Mouse (Mus musculus): Measurements from ENCODE around the gene Stoml1. TPM values are rescaled to one million over a fixed set of nuclear protein-coding genes. Genes with fewer than 3 reads are reported as not detected.
A peak's percentile ranks its signal among the peaks of the same experiment; 100 is the strongest.

Gene Stoml1
- polyA plus RNA-seq, 1 experiment: 52.2 TPM

DNA sequence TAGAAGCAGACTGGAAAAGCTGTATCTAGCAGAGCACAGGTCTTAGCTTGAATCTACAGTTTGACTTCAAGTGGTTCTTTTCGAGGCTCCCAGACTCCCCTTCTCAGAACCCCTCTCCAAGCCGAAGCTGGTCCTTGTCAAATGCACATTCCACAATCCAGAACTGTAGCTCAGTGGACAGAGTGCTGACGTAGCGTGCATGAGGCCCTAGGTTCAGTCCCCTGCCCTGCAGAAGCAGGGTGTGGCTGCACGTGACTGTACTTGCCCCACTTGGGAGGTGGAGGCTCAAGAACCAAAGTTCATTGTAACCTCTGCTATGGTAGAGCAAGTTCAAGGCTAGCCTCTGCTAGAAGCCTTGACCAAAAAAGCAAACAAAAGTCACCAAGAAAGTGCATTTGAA, 26.8 kb downstream of the Stoml1 start:
- peaks cover 11% of the 10 kb centered on the region for H3K4me1 ChIP-seq (ENCODE audit: control insufficient read depth, insufficient read depth, low read length)
- H3K4me3 ChIP-seq (replicated peaks; ENCODE audit: extremely low read depth, low read depth, low read length): no peak overlapping the region
- no peak for DNase-seq
- 53% methylated on average over 5 of the region's 5 CpGs for WGBS
- TF ChIP-seq POLR2A (IDR thresholded peaks at IDR 0.05; ENCODE audit: borderline replicate concordance, extremely low read depth, low read depth, low read length) (no peak), CTCF (IDR thresholded peaks at IDR 0.05; ENCODE audit: insufficient read depth, low read length) (no peak)

DNA sequence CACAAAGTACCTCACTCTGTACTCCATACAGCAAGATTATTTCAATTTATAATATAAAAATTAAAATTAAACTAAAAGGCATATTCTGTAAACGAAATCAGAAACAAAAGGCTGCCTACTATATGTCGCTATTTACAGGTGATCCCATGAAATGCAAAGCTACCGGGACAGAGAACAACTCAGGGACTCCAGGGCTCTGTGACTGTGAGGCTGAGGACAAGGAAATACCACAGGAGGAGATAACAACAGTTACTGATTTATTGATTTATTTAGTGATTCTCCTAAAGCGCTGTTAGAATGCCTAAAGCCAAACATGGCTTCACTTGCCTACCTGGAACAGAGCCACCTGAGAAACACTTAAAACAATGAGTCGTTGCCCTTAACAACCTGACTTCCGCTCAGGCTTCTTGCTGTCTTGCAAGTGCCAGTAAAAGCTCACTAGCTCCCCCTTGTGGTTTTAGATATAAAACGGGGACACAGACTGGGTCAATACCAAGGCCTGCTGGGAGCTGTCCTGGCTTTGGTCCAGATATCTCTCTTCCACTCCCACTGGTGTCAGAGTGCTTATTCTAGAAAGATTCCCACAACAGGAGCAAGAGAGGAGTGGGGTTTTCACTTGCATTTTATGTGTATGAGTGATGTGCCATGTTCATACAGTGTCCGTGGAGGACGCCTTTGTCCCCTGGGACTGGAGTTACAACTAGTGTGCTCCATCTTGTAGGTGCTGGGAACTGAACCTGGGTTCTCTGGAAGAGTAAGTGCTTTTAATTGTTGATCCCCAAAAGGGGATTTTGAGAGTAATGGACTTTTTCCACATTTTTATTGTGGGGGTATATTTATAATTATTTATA, 27.5 kb downstream of the Stoml1 start:
- Histone ChIP-seq H3K4me3 (replicated peaks; ENCODE audit: extremely low read depth, low read depth, low read length) (no peak overlapping the region), H3K4me1 (ENCODE audit: control insufficient read depth, insufficient read depth, low read length) (peaks cover 6% of the 10 kb centered on the region)
- 28% methylated on average over 9 of the region's 9 CpGs for WGBS
- TF ChIP-seq CTCF (IDR thresholded peaks at IDR 0.05; ENCODE audit: insufficient read depth, low read length): peak; percentile 50
- TF ChIP-seq POLR2A (IDR thresholded peaks at IDR 0.05; ENCODE audit: borderline replicate concordance, extremely low read depth, low read depth, low read length): no peak
- peak; percentile 52 for DNase-seq

DNA sequence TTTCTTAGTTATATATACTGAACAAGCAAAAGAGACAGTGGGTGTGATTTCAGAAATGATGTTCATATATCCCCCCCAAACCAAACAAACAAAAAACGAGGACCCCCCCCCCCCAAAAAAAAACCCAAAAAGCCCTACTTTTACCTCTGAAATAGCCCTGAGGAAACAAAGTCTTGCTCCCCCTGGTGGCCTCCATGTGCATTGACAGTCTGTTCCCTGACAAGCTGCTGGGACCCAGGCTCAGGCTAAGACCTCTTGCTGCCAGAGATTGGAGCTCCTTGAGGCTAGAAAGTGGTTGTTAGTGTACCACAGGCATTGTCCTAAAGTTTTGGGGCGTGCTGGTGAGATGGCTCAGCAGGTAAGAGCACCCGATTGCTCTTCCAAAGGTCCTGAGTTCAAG, 28.6 kb downstream of the Stoml1 start:
- no peak overlapping the region for H3K4me3 ChIP-seq (replicated peaks; ENCODE audit: extremely low read depth, low read depth, low read length)
- DNase-seq: peak; percentile 37
- H3K4me1 ChIP-seq (ENCODE audit: control insufficient read depth, insufficient read depth, low read length): peaks cover 2% of the 10 kb centered on the region; the same call in 1 of the 2 replicates
- TF ChIP-seq CTCF (IDR thresholded peaks at IDR 0.05; ENCODE audit: insufficient read depth, low read length) (peak; percentile 72), POLR2A (IDR thresholded peaks at IDR 0.05; ENCODE audit: borderline replicate concordance, extremely low read depth, low read depth, low read length) (no peak)
- WGBS: 54% methylated on average over 3 of the region's 3 CpGs

DNA sequence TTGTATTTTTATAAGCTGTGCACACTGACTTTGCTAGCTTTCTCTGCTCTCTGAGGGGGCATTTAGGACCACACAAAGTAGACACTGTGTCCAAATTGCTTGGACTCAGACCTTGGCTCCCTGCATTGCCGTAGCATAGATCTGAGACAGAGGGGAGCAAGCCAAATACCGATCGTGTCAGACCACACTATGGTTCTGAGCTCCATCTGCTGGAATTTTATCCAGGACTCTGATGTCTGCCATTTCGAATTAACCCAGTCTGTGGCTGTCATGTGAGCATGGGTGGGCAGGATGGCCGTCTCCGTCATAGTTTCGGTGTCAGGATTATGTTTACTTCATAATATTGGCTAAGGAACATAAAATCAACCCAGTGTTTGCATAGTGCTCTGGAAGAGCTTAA, 30.5 kb downstream of the Stoml1 start:
- H3K4me1 ChIP-seq (ENCODE audit: control insufficient read depth, insufficient read depth, low read length): peaks cover 2% of the 10 kb centered on the region; the same call in 1 of the 2 replicates
- no peak overlapping the region for H3K4me3 ChIP-seq (replicated peaks; ENCODE audit: extremely low read depth, low read depth, low read length)
- no peak for DNase-seq
- TF ChIP-seq POLR2A (IDR thresholded peaks at IDR 0.05; ENCODE audit: borderline replicate concordance, extremely low read depth, low read depth, low read length) (no peak), CTCF (IDR thresholded peaks at IDR 0.05; ENCODE audit: insufficient read depth, low read length) (no peak)
- 49% methylated on average over 7 of the region's 7 CpGs for WGBS

DNA sequence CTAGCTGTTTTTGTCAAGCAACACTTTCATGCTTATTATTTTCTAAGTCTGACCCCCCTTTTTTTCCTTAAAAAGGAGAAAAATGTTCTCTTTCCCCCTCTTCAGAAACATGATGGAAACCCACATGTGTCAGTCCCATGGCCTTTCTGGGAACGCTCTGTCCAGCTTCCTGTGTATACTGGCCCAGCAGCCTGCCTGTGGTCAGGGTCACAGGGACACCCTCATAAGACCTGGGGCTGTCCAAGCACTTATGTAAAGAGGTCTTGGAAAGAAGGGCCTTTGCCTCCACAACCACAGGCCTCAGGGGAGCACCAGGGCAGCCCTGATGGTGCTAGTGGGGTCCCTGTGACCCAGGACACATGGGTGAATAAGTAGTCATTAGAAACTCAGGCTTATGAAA, 36.1 kb downstream of the Stoml1 start:
- no peak for TF ChIP-seq CTCF (IDR thresholded peaks at IDR 0.05; ENCODE audit: insufficient read depth, low read length)
- DNase-seq: no peak
- Histone ChIP-seq H3K4me1 (ENCODE audit: control insufficient read depth, insufficient read depth, low read length) (no peaks in the 10 kb centered on the region), H3K4me3 (replicated peaks; ENCODE audit: extremely low read depth, low read depth, low read length) (no peak overlapping the region)
- 48% methylated on average over 1 of the region's 1 CpGs for WGBS

DNA sequence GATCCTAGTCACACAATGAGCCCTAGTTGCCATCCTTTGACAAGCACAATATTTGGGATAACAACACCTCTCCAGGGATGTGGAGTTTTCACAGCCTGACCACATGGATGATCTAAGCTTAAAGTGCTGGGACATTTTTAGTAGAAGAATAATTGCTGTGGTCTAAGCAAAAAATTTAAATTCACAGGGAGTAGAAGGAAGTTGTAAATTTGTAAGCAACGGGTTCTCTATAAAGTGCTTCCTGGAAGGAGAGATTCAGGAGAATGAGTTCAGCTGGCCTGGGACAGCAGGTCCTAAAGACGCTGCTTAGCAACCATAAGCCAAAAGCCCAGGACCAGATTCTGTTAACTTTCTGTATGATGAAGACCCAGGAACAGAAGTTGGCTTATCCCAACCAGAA, 36.9 kb downstream of the Stoml1 start:
- H3K4me1 ChIP-seq (ENCODE audit: control insufficient read depth, insufficient read depth, low read length): no peaks in the 10 kb centered on the region
- H3K4me3 ChIP-seq (replicated peaks; ENCODE audit: extremely low read depth, low read depth, low read length): no peak overlapping the region
- 66% methylated on average over 2 of the region's 2 CpGs for WGBS
- no peak for DNase-seq
- TF ChIP-seq POLR2A (IDR thresholded peaks at IDR 0.05; ENCODE audit: borderline replicate concordance, extremely low read depth, low read depth, low read length) (no peak), CTCF (IDR thresholded peaks at IDR 0.05; ENCODE audit: insufficient read depth, low read length) (no peak)

DNA sequence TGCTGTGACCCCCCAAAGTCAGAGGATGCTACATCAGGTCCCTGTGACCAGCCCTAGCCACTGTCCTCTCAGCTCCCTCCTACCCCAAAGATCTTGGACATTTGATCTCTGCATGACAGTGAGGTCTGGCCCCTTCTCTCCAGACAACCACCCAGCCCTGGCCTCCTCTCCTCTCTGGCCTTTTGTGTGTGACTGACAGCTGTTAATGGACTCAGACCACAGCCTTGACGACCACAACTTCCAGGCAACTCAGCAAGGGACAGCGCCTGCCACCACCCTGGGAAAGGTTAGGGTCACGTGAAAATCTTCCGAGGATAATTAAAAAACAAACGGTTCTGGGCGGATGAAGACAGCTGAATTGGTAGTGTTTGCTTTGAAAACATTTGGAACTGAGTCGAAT, 41.6 kb downstream of the Stoml1 start:
- Histone ChIP-seq H3K4me3 (replicated peaks; ENCODE audit: extremely low read depth, low read depth, low read length) (no peak overlapping the region), H3K4me1 (ENCODE audit: control insufficient read depth, insufficient read depth, low read length) (0 out of 2 replicates have a peak, but pooled peaks cover 2% of the 10 kb centered on the region)
- DNase-seq: no peak
- no peak for TF ChIP-seq CTCF (IDR thresholded peaks at IDR 0.05; ENCODE audit: insufficient read depth, low read length)
- TF ChIP-seq POLR2A (IDR thresholded peaks at IDR 0.05; ENCODE audit: borderline replicate concordance, extremely low read depth, low read depth, low read length): no peak
- 47% methylated on average over 7 of the region's 7 CpGs for WGBS

DNA sequence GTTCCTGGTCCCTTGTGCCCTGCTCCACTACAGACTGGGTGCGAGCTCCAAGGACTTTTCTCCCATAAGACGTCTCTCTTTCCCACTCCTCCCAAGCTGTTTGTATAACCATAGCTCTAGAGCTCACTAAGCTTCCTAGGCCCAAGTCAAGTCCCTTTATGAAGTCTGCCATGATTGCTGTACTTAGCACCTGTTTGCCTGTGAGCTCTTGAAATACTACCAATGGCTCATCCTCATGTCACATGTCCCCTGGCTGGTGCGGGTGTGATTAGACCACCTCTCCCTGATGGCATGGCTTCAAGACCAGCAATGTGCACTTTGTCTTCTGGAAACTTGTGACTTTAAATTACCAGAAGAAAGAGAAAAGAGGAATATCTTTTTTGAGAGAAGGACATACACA, 42.4 kb downstream of the Stoml1 start:
- H3K4me1 ChIP-seq (ENCODE audit: control insufficient read depth, insufficient read depth, low read length): 0 out of 2 replicates have a peak, but pooled peaks cover 2% of the 10 kb centered on the region
- 82% methylated on average over 3 of the region's 3 CpGs for WGBS
- TF ChIP-seq CTCF (IDR thresholded peaks at IDR 0.05; ENCODE audit: insufficient read depth, low read length) (no peak), POLR2A (IDR thresholded peaks at IDR 0.05; ENCODE audit: borderline replicate concordance, extremely low read depth, low read depth, low read length) (no peak)

DNA sequence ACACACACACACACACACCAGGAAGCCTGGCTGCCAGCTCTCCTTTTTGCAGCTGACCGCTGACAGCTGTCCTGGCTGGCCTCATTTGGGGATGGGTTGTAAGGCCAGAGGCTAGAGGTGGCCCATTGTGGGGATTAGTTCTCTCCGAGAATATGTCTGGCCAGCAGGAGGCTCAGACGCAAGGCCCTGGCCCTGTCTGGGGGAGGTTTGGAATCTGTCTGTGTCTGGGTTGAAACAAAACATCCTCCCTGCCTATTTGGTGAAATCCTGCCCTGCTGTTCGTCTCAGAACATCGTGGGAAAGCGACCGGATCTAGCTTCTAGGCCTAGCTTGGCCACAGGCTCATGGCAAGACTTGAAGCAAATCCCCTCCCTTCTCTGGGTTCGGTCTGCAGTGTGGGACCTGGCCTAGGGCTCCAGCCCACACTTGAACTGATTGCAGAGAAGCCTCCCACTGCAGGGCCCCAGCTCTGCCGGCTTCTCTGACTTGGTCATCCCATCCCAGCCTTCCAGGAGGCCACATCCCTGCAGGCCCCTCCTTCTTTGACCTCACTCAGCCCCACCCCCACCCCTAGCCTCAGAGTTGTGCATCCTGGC, 42.9 kb downstream of the Stoml1 start:
- DNase-seq: no peak
- 0 out of 2 replicates have a peak, but pooled peaks cover 2% of the 10 kb centered on the region for H3K4me1 ChIP-seq (ENCODE audit: control insufficient read depth, insufficient read depth, low read length)
- no peak for TF ChIP-seq POLR2A (IDR thresholded peaks at IDR 0.05; ENCODE audit: borderline replicate concordance, extremely low read depth, low read depth, low read length)
- no peak for TF ChIP-seq CTCF (IDR thresholded peaks at IDR 0.05; ENCODE audit: insufficient read depth, low read length)
- H3K4me3 ChIP-seq (replicated peaks; ENCODE audit: extremely low read depth, low read depth, low read length): no peak overlapping the region
- WGBS: 41% methylated on average over 9 of the region's 9 CpGs

More for the DNA sequence above, 42.4 kb downstream of the Stoml1 start:
- DNase-seq: no peak
- H3K4me3 ChIP-seq (replicated peaks; ENCODE audit: extremely low read depth, low read depth, low read length): no peak overlapping the region

DNA sequence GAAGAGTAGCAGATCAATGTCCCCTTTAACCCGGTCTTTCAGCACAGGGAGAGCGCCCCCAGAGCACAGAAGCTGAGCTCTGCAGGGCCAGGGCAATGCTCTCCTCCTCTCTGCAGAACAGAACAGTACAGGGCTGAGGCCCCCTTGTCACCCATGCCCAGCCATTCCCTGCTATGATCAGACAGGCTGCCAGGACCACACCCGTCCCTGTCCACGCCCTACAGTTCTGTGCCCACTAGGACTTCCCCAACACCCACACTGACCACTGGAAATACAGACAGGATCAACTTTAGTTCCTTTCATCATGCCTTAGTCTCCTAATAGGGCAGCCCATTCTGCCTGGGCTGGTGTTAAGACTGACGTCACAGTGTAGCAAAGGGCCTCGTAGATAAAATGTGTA, 44.1 kb downstream of the Stoml1 start:
- Histone ChIP-seq H3K4me3 (replicated peaks; ENCODE audit: extremely low read depth, low read depth, low read length) (no peak overlapping the region), H3K4me1 (ENCODE audit: control insufficient read depth, insufficient read depth, low read length) (0 out of 2 replicates have a peak, but pooled peaks cover 2% of the 10 kb centered on the region)
- WGBS: 63% methylated on average over 6 of the region's 6 CpGs
- no peak for DNase-seq
- TF ChIP-seq POLR2A (IDR thresholded peaks at IDR 0.05; ENCODE audit: borderline replicate concordance, extremely low read depth, low read depth, low read length) (no peak), CTCF (IDR thresholded peaks at IDR 0.05; ENCODE audit: insufficient read depth, low read length) (no peak)

Measured in lung, adult 2 months (tissue).